Mouse (Mus musculus) spleen, postnatal 10 days (tissue): ENCODE measurements at regions not wholly inside any gene's neighbourhood (a gene's known extent, or its start where the extent isn't known, plus 50 kb on each side); places are given as distances from the start of the nearest gene placed in this dataset.
A peak's percentile ranks its signal among the peaks of the same experiment; 100 is the strongest.

Experiments
- DNase-seq, 2 experiments: peaks; one replicate each; pipeline ENCODE4 v3.0.0; 2021 to 2022; ENCODE audit warnings: low spot score in 2 of 2

DNA sequence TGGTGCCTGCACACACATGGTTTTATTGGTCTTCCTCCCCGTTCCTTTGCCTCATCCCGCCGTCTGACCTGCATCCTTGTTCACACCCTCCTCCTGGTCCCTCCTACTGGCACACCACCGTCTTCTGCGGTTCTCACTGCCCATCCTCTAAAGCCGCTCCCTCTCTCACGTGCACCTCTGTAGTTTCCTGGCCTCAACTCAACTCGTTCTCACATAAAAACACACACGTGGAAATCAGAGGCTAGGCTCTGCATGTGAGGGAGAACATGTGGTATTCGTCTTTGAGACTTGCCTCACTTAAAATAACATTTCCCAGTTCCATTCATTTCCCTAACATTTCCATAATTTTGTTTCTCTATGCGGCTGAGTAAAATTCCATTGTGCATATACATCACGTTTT, 69.5 kb downstream of the Aldh8a1 start:
- no peak for DNase-seq

DNA sequence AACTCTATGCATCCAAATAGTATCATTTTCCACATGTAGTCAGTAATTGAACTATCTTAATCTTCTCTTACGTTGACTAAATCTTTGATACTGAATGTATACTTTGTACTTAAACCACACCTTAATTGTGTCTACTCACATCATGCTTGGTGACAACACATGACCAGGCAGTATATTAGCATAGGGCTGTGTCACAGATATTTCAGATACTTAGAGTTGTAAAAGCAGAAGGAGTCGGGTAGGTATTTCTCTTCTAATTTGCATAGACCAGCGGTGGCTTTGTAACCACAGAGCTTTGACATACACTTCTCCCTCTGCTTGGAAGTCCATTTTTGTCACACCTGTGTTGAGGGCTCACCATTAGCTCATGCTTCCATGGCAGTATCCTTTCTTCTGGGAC, 71.0 kb downstream of the Aldh8a1 start:
- no peak for DNase-seq

DNA sequence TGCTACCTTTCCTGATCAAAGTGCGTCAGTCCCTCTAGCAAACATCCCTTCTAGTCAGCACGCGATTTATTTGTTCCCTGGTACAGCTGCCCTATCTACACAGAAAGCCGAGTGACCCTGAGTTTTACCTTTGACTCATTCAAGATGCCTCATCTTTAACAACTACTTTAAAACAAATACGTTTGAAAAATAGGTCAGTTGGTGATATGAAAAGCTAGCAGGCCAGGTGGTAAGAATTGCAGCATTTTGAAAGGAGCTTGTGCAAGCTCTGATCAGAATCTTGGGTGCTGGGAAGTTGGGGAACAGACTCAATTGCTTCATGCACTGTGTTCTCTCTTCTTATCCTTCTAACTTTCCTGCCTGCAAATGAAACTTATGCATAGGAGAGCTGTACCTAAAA, 71.9 kb downstream of the Aldh8a1 start:
- no peak for DNase-seq

DNA sequence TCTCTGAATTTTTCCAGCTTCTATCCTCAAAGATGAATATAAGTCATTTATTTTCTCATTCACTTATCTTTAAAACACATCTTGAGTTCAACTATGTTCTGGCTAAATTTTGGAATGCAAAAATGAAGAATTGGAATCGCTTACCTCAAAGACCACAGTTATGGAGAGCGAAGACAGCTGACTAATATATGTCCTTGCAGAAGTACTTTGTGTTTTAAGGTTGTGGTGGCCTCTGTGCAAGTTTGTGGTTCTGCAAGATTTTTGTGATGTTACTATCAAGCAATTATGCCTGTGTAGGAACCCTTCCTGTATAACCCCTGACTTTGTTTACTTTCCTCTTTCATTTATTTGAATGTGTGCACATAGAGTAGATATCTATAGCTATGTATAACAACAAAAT, 75.5 kb downstream of the Aldh8a1 start:
- DNase-seq: no peak

DNA sequence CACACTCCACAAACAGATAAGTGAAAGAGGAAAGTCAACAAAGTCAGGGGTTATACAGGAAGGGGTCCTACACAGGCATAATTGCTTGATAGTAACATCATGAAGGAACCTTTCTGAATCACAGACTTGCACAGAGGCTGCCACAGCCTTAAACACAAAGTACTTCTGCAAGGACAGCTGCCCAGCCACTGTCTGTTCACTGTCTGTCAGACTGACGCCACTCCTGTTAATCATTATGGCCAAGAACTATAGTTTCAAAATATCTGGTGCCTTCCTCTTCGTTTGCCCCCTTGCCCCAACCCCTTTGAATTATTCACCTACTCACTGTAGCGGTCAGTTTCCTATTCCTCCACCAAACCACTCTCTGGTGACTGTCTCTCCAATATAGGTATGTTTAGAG, 76.4 kb downstream of the Aldh8a1 start:
- no peak for DNase-seq

DNA sequence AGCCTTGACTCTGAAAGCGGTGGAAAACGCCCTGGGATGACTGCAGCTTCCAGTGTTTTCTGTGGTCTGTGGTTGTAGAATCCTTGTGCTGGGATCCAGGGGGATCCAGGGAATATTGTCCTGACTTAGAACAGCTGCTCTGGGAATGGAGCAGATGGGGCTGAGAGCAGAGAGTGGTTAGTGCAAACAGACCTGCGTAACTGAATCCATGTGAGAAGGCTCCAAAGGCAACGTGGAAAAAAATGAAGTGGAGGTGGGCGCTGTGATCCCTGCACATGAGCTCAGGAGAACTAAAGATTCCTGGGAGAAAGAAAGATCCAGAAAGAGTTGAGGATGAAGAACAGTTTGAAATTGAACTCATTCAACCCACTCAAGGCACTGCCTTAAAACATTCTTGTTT, 77.1 kb downstream of the Aldh8a1 start:
- DNase-seq: no peak

DNA sequence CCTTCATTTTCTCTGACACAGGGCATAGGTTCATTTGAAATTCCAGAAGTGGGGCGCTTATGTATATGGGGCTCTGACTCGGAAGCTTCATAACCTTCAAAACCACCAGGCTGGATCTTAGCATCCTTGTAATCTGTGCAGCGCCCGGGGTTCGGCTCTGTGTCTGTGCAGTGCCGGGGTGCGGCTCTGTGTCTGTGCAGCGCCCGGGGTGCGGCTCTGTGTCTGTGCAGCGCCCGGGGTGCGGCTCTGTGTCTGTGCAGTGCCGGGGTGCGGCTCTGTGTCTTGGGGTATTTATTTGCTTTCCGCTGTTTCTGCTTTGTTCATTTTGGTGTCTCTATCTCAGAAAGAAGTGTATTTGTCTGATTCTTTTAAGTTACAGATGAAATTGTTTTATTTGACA, 77.7 kb downstream of the Aldh8a1 start:
- DNase-seq: no peak

DNA sequence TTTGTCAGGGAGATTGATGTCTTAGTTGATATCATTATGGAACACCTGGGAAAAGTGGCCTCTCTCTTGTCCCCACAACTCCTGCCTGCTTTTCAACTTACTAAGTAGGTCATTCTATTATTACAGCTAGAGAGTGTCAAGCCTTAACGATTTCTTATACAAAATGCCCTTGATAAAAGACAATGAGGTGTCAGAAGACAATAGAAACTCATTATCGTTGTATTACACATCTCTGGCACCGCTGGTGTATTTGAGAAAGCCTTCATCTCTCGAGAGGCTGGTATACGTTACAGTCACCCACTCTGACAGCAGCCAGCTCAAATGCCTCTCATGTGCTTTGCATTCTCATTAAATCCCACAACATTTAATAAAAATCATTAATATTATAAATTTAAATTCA, 78.8 kb downstream of the Aldh8a1 start:
- no peak for DNase-seq

DNA sequence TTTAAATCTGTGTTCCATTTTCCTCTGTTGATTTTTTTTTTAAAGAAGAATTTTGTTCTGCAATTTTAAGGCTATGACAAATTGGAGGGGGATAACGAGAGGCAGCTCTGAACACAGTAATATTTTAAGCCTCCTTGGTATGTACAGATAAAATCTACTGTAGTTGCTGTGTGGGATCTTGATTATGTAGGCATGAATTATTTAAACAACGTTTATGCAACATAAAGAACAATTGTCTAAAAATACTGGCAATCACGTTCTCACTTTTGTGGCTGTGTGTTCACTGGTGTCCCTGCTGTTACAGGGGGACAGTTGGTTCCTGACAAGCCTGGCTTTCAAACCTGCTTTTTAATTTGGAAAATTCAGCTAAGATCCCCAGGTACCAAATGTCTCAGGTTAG, 79.3 kb downstream of the Aldh8a1 start:
- DNase-seq: no peak

DNA sequence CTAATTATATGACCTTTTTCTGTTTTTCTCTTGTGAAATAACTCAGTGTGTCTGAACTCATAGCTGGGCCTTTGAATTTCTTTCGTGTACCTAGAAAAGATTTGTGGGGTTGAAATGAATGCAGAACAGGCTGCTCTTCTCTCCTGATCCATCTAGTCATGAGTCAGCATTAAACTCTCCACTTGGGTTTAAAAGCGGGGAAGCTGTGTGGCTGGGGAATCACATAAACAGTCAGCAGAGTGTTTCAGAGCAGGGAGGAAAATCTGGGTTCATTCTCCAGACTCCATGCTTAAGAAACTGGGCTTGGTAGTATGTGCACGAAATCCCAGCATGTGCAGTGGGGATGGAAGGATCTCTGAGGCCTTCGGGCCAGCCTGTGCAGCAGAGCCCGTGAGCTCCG, 79.9 kb downstream of the Aldh8a1 start:
- DNase-seq: no peak

DNA sequence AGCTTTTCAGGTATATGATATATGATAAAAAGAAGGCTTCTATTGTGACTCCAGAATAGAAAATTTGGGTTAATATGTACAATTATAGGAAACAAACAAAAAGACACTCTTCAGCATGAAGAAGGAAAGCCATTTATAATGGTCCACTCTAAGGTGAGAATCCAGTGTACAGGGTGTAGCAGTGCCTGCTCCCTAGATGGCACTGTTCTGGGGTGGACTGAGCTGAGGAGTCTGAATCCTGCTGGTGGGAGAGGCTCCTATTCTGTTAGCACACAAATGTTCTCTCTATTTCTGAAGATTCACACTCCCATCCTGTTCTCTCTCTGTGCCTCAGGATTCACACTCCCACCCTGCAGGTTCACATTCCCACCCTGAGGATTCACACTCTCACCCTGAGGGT, 81.5 kb downstream of the Aldh8a1 start:
- no peak for DNase-seq

DNA sequence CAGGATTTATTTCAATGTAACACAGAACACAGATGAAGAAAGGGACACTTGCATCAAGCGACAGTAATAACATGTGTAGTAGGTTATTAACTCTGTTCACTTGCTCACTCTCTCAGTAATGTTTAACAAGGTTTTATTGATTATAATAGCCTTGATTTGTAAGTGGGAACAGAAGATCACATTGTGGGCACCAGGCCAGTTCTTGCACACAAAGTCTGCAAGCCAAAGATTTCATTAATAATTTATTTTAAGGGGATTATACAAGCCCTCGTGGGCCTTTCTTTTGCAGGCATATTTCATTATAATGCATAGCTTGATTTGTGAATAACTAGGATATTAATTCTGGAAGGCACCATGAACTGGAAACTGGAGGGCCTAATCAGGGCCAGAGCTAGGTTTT, 83.0 kb downstream of the Aldh8a1 start:
- no peak for DNase-seq

DNA sequence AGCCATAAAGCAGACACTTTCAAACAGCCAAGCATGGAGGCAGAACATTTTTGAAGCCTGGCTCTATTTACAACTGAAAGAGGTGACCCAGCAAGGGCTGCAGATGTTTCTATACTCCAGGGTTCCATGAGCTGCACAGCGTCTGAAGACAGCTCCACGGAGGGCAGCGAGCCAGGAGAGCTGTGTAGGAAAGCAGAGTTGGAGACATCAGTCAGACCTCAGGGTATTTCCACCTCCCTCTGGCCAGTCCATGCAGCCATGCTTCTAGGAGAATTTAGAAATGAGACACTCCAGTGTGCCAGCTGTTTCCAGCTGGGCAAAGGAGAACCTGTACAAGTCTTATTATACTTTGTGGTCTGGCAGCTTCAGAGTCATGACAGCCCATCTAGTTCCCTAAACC, 85.8 kb downstream of the Aldh8a1 start:
- no peak for DNase-seq

DNA sequence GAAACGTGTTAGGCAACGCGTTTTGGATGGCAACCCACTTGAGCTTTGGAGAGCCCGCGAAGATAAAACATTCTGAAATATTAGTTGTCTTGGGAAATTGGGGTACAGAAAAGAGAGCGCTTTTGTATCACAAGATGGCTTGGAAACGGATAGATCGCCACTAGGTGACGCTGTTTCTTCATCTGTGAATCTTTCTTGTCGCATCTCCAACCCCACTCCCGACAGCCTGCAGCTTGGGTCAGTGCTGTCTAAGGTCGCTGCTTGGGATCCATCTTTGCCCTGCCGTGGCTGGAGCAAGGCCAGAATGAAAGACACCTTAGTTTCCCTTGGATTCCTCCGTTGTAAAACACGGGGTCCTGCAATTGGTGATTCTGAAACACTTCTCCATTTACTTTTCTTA, 88.3 kb downstream of the Aldh8a1 start:
- DNase-seq: peak; percentile 59 to 84

DNA sequence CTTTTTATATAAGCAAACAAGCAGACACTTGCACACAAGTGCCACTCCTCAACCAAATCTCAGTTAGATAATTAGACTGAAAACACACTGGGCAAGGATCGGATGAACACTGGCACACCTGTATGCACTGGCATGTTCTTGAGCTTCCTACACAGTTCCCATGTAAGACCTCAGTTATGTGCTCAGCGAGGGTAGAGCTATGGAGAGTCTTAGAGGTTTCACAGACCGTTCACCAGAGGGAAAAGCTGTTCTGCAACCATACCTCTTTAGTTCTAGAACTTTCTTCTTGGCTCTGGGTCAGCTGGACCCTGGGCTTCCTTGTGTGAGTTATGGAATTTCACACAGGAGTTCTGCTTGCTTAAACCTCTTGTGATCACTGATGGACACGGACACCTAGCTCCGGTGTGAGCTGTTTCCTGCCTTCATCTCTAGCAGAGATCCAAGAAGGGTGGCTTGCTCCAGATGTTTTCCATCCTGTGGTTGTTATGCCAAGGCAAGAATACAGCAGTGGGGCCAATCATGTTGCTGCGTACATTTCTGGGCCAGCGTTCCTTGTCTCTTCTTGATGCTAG, 88.8 kb downstream of the Aldh8a1 start:
- DNase-seq: no peak

DNA sequence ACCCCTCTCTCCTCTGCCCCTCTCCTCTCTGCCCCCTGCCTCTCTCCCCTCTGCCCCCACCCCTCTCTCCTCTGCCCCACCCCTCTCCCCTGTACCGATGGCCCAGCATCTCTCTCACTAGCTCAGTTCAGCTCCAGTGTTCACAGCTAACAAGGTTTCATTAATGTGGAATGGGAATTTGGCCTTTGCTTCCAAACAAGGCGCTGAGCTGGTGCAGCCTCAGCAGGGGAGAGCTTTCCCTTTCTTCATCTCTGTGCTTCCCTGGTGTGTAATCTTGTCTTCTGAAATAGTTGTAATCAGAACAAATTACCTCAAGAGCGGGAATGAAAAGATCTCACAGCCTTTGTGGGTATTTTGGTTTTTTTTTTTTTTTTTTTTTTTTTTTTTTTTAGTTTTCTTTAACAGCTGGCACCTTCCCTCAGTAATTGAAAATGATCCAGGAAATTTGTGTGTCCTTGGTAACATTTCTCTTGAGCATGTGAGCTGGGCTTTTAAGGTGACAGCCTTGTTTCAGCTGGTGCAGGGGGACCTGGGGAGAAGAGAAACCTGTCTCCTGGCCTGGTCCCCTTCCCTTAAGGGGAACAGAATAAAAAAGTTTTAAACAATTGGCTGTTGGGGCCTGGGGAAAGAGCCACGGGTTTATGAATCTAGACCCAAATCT, 90.5 kb downstream of the Aldh8a1 start:
- no peak for DNase-seq

DNA sequence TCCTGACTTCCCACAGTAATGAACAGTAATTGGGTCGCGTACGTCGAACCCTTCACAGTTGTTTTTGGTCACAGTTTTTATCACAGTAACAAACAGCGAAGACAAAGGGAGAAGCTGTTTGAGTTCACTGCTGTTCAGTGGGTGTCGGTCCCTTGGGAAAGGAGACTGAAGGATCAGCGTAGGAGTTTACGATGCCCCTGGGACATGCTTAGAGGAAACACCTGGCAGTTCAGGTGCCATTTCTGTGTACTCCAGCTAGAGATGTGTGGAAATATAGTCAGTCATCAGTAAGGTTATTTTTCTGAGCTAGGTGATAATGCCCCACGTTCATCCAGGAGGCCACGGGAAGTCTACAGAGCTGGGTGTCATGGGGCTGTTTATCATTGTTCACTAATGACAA, 91.3 kb downstream of the Aldh8a1 start:
- peak in 1 of 2 experiments; percentile 29 for DNase-seq

DNA sequence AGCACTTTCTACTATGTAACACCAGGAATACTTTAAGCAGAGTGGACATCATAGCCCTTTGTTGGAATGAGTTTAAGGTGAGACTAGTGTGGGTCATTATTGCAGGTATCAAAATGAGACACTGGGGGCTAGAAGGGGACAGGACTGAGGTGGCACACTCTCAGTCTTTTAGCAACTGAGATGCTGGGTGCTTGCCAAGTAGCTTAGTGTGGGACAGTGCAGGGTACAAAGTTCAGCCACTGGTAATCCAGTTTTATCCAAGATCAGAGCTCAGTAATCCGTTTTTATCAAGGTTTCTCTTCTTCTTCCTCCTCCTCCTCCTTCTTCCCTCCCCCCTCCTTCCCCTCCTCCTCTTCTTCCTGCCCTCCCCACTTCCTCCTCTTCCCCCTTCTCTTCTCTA, 92.9 kb downstream of the Aldh8a1 start:
- DNase-seq: no peak

DNA sequence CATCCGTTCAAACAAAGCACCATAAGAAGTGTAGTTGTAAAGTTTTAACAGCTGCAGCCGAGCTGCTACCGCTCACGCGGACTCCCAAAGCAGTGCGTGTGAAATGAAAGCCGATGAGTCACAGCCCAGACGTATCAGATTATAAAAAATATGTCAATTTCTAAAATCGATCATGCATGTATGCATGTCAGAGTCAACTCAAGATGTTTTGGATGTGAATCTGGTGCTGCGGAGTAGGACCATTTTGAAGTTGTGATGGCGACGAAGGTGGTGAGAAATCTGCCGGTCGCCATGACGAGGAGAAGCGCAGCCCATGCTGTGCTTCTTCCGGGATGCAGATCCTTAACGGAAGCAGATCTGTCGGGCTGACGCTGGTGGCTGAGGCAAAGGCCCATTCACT, 93.5 kb downstream of the Aldh8a1 start:
- no peak for DNase-seq

DNA sequence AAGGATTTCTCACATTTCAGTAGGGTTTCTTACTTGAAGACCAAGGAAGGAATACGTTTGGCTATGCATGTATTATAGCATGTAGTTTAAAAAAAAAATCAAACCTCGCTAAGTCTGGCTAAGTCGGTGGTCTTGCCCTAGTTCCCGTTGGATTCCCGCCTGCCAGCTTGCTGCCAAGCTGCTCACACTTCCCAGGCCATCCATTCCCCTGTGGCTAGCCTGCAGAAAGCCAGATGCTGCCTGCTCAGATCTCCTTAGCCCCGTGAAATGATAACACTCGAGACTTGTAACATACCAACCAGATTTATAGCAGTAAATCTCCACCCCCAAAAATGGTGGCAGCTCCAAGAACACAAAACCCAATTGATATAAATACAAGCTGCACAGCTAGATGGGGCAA, 97.2 kb downstream of the Aldh8a1 start:
- DNase-seq: no peak

DNA sequence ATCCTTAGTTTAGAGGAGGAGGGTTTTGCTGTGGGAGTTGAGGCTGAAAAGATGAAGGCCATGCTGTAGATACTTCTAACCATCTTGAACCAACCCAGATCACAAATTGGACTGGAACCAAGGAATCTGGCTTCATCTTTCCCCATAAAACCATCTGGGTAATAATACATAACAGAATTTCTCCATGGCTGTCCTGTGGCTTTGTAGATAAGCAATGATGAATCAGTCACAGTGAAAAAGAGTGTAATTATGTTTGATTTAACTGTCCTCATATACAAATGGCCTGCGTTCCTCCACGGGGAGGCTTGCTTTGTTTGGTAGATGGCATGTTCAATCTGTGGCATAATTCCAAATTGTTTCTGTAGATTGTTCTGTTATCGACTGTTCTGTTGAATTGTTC, 100.9 kb downstream of the Aldh8a1 start:
- no peak for DNase-seq

DNA sequence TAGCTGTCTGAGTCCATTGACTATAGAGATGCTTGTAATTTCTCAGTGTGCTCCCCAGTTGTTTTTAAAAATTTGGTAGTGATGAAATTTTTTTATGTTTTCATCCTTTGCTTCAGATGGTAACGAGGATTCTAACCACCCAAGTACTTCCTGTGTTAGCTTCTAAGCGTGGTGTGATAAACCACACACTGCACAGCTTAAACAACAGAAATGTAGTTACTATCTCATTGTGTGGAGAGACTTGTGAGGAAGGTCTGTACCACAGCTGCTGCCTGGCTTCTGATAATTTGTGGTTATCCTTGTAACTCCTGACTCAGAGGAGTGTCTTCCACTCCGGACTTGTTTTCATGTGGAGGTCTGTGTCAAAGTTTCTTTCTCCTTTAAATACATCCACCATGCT, 102.3 kb downstream of the Aldh8a1 start:
- DNase-seq: no peak

DNA sequence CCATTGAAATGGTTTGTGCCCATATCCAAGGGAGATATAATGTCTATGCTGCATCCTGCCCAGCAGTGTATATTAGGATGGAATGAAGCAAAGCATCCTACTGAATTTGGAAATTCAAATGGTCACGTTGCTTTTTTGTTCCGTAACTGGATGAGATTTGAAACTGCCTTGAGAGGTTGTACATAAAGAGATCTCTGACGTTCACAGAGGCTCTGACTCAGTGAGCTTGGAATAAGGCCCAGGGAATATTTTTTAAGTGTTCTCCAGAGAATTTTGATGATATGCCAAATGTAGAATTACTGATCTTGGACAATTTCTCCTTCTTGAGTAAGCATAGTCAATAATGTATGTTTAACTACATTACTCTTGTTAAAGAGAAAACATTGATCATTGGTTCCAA, 104.2 kb downstream of the Aldh8a1 start:
- DNase-seq: no peak

DNA sequence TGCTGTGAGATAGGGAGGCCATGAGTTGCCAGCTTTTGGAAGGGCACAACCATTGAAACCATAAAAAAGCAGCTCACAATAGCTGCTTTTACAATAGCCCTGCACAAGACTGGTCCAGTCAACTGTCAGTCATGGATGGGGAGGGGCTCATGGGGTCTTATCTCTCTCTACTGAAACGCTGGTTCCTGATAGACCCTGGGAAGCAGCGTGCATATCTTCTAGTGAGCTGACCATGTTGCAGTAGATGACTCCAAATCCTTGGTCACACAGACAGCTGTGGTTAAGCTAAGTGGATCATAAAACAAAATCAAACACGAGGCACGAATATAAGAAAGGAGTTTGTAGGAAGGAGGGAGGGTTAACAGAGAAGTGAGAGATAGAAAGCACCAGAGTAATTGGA, 105.0 kb downstream of the Aldh8a1 start:
- DNase-seq: no peak
